Mouse (Mus musculus): ENCODE measurements around the gene Sstr1.

Sstr1 gene

GRCm38 (mm10) chr12:58211163-58212071, at the start of gene Sstr1:
Gene Sstr1 (plus strand): TSS chr12:58211772.
- in situ Hi-C loops (cut with MboI; ENCODE audit: low sequenced_read_pairs), result no loop called here

- in situ Hi-C loops (cut with MboI; ENCODE audit: low sequenced_read_pairs), result no loop called here
Measured at GRCm38 (mm10) chr12:58198810-58199209, 12.8 kb upstream of the Sstr1 start.

GRCm38 (mm10) chr12:58201190-58201589, 10.4 kb upstream of the Sstr1 start:
- in situ Hi-C loops (cut with MboI; ENCODE audit: low sequenced_read_pairs), result no loop called here

GRCm38 (mm10) chr12:58207956-58208355, 3.6 kb upstream of the Sstr1 start:
- in situ Hi-C loops (cut with MboI; ENCODE audit: low sequenced_read_pairs), result no loop called here

- in situ Hi-C loops (cut with MboI; ENCODE audit: low sequenced_read_pairs), result no loop called here
Measured at GRCm38 (mm10) chr12:58212261-58212923, 820 bp downstream of the Sstr1 start.

- in situ Hi-C loops (cut with MboI; ENCODE audit: low sequenced_read_pairs), result no loop called here
Measured at GRCm38 (mm10) chr12:58212924-58213450, 1.4 kb downstream of the Sstr1 start.

- in situ Hi-C loops (cut with MboI; ENCODE audit: low sequenced_read_pairs), result no loop called here
Measured at GRCm38 (mm10) chr12:58213451-58214288, 2.1 kb downstream of the Sstr1 start.

- in situ Hi-C loops (cut with MboI; ENCODE audit: low sequenced_read_pairs), result no loop called here
Measured at GRCm38 (mm10) chr12:58214289-58215136, 2.9 kb downstream of the Sstr1 start.

- in situ Hi-C loops (cut with MboI; ENCODE audit: low sequenced_read_pairs), result no loop called here
Measured at GRCm38 (mm10) chr12:58216218-58216617, 4.6 kb downstream of the Sstr1 start.

- in situ Hi-C loops (cut with MboI; ENCODE audit: low sequenced_read_pairs), result no loop called here
Measured at GRCm38 (mm10) chr12:58219078-58219477, 7.5 kb downstream of the Sstr1 start.

GRCm38 (mm10) chr12:58225644-58226043, 14.1 kb downstream of the Sstr1 start:
- in situ Hi-C loops (cut with MboI; ENCODE audit: low sequenced_read_pairs), result no loop called here

- in situ Hi-C loops (cut with MboI; ENCODE audit: low sequenced_read_pairs), result no loop called here
Measured at GRCm38 (mm10) chr12:58232489-58232888, 20.9 kb downstream of the Sstr1 start.

- in situ Hi-C loops (cut with MboI; ENCODE audit: low sequenced_read_pairs), result no loop called here
Measured at GRCm38 (mm10) chr12:58251901-58252300, 40.3 kb downstream of the Sstr1 start.
